Mouse (Mus musculus): ENCODE measurements around the gene Abtb2. TPM values are rescaled to one million over a fixed set of nuclear protein-coding genes. Genes with fewer than 3 reads are reported as not detected.

The Abtb2 gene
- polyA plus RNA-seq, 1 experiment from 2014 or later = 13.1 TPM

Other genes starting within 250 kb of the Abtb2 start
- 0.08 and 0.24 TPM in 2 replicates for gene Elf5, start 154.6 kb upstream of the Abtb2 start, polyA plus RNA-seq (2016; fragmentation: Nextera tagmentation; extraction: Ambion mirVana)
- 84.9 and 85.6 TPM in 2 replicates for gene Cat, start 81.2 kb upstream of the Abtb2 start, polyA plus RNA-seq (2016; fragmentation: Nextera tagmentation; extraction: Ambion mirVana)
- gene Nat10, start 195.0 kb downstream of the Abtb2 start, polyA plus RNA-seq (2016; fragmentation: Nextera tagmentation; extraction: Ambion mirVana) = 31.5 and 35.4 TPM in 2 replicates
- gene Caprin1, start 231.3 kb downstream of the Abtb2 start, polyA plus RNA-seq (2016; fragmentation: Nextera tagmentation; extraction: Ambion mirVana) = 533 and 550 TPM in 2 replicates

Data from embryonic facial prominence, embryonic 10.5 days (tissue).